Mouse (Mus musculus): ENCODE measurements around the gene Serhl. TPM values are rescaled to one million over a fixed set of nuclear protein-coding genes. Genes with fewer than 3 reads are reported as not detected.

Gene Serhl
- total RNA-seq, 2 experiments from 2014 or later, result 9.3 to 10.1 TPM

DNA sequence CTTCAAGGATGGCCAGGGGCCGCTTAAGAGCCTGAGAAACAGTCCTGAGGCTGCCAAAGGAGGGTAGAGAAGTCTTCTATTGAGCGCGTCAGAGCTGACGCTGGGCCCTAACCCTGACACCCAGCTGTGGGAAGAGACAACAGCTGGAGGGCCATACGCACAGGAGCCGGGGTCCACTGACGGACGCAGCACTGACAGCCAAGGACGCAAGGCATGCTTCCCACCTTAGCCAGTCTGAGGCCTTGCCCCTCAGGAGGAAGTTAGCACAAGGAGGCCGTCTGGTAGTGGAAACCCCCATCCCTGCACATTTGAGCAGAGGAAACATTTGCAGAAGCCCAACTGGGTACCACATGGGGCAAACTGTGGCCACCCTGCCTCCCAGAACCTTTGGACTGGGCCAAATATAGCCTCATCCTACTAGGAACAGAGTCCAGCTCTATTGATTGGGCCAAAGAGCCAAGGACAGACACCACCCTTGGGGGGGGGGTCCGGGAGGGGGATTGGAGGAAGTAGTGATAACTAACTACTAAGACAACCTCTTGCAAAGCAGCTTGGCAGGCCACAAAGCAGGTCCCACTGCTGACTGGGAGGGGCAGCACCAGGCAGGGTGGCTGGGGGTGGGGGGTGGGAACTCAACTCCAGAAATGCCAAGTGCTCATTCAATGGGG, 73.6 kb downstream of the Serhl start:
- DNase-seq, result peak in 1 of 2 experiments; percentile 0

DNA sequence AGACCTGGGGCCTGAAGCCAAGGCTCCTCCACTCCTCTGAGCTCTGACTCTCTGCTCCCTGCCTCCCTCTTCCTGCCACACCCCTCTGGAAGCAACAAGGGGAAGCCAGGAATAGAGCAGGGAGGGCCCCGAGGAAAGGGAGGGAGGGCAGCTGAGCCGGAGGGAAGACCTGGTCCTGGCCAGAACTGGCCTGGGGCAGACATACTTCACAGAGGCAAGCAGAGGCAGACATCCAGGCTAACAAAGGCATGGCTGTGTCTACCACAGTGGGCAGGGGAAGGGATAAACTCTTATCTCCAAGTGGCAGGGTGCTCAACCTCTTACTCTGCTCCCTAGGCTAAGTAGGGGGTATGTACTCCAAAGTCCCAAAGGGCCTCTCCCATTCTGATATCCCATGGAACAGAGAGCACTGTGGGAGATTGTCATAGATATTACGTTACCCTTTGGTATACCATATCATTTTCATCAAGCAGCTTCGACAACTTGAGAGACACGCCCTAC, 75.7 kb downstream of the Serhl start:
- peak in 1 of 2 experiments; percentile 1 for DNase-seq

DNA sequence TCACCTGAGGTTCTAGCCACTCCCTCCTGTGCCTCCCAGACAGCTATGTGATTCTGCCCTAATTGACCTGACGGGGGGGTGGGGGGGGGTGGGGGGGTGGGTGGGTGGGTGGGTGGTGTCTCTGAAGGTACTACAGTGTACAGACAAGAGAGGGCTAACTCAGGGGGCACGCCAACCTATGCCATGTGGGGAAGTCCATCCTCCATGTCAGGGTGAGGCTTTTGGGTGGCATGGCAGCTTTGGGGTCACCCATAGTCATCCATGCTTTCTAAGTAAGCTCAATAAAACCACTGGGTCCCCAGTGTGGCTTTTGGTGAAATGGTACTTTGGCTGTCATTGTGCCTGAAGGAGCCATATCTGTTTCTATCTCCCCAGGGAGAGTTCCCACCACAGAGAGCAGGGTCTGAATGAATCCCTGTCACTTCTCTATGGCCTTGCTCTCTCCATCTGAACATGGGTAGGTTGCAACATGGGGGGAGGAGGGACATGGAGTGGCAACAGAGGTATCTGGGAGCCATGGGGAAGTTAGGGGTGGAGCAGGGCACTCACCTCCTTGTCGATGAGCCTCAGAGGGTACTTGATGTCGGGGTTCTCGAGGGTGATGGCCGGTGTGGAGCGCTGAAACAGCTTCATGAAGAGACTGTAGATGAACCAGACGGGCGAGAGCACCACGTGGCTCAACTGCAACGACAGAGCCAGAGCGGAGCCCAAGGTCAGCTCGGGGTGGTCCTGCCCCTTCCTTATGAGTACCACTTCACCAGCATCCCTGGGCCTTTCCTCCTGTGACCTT, 76.4 kb downstream of the Serhl start:
- peak in 1 of 2 experiments; percentile 0 for DNase-seq

Other genes starting within 250 kb of the Serhl start
- gene Tcf20, start 101.6 kb upstream of the Serhl start, total RNA-seq (2021), result 100 to 1,000 TPM; 212 to 230 TPM
- gene Nfam1, start 56.2 kb upstream of the Serhl start, total RNA-seq (2021), result 1 to 10 TPM; 1.8 to 2.1 TPM
- gene Rrp7a, start 33.3 kb downstream of the Serhl start, total RNA-seq (2021), result 100 to 1,000 TPM; 150 to 152 TPM
- gene Poldip3, start 59.9 kb downstream of the Serhl start, total RNA-seq (2021), result 10 to 100 TPM; 81.4 to 92.1 TPM
- gene Cyb5r3, start 83.1 kb downstream of the Serhl start, total RNA-seq (2021), result 10 to 100 TPM; 59.0 to 60.0 TPM
- gene A4galt, start 162.3 kb downstream of the Serhl start, total RNA-seq (2021), result 1 to 10 TPM; 2.0 to 4.0 TPM